Comparison of ENCODE assay signal across 21 mouse cellular contexts in genomic region chr4:116110695-116111094, GRCm38 (mm10). TPM values are rescaled to one million over a fixed set of nuclear protein-coding genes. Genes with fewer than 3 reads are reported as not detected.
DNase-seq lines count a peak whose midpoint lies in the region; ATAC-seq and TF ChIP-seq lines count a peak whose summit lies in the region.
"Had no signal": no experiment of that assay in that cellular context is flagged by ENCODE, and none has a peak within 500 bp of the region (broad histone marks: within the 10 kb centered on the region; RNA-seq: fewer than 3 reads in every experiment).

No protein-coding gene starts in this region.

- no peak for TF ChIP-seq CTCF in intestine, postnatal 0 days (IDR thresholded peaks at IDR 0.05; ENCODE audit: low read depth)
- TF ChIP-seq CTCF in thymus, adult 2 months (IDR thresholded peaks at IDR 0.05; ENCODE audit: borderline replicate concordance, control insufficient read depth, extremely low read depth, insufficient read depth, low read length, poor library complexity) = no peak

- no peak overlapping the region for H3K4me3 ChIP-seq in intestine, embryonic 15.5 days (replicated peaks)
- no peak overlapping the region for H3K4me3 ChIP-seq in intestine, embryonic 16.5 days (ENCODE audit: low read length)
- no peak overlapping the region for H3K4me3 ChIP-seq in intestine, postnatal 0 days (ENCODE audit: low read depth, low read length)
- no peak overlapping the region for H3K4me3 ChIP-seq in thymus, adult 2 months (ENCODE audit: control insufficient read depth, insufficient read depth, low read length)

- H3K9me3 ChIP-seq in intestine, embryonic 15.5 days = no peaks in the 10 kb centered on the region
- H3K9me3 ChIP-seq in intestine, embryonic 16.5 days (ENCODE audit: control insufficient read depth, low read length) = no peaks in the 10 kb centered on the region
- no peaks in the 10 kb centered on the region for H3K9me3 ChIP-seq in intestine, postnatal 0 days (ENCODE audit: control insufficient read depth)
- H3K9me3 ChIP-seq: G1E had no signal

- no peak overlapping the region for H3K27ac ChIP-seq in intestine, embryonic 15.5 days
- H3K27ac ChIP-seq in intestine, embryonic 16.5 days (ENCODE audit: low read length) = no peak overlapping the region
- peak overlapping the region; percentile 21; the same call in 1 of the 2 replicates for H3K27ac ChIP-seq in intestine, postnatal 0 days (ENCODE audit: low read depth, low read length)
- no peak overlapping the region for H3K27ac ChIP-seq in thymus, adult 2 months (ENCODE audit: control insufficient read depth, insufficient read depth, low read length)

- no peaks in the 10 kb centered on the region for H3K4me1 ChIP-seq in intestine, embryonic 15.5 days (replicated peaks)
- H3K4me1 ChIP-seq in intestine, embryonic 16.5 days (ENCODE audit: control insufficient read depth, insufficient read depth, low read length) = no peaks in the 10 kb centered on the region
- H3K4me1 ChIP-seq in intestine, postnatal 0 days (replicated peaks; ENCODE audit: control insufficient read depth, insufficient read depth, low read length) = no peaks in the 10 kb centered on the region
- H3K4me1 ChIP-seq in thymus, adult 2 months (replicated peaks; ENCODE audit: control insufficient read depth, insufficient read depth, low read length) = no peaks in the 10 kb centered on the region

- H3K9ac ChIP-seq in intestine, embryonic 15.5 days = no peak overlapping the region
- H3K9ac ChIP-seq in intestine, embryonic 16.5 days (ENCODE audit: low read depth, low read length) = no peak overlapping the region
- no peak overlapping the region for H3K9ac ChIP-seq in intestine, postnatal 0 days (ENCODE audit: low read depth, low read length)

- no peak overlapping the region for H3K4me2 ChIP-seq in intestine, embryonic 15.5 days (replicated peaks)
- no peak overlapping the region for H3K4me2 ChIP-seq in intestine, embryonic 16.5 days (ENCODE audit: low read depth, low read length)
- H3K4me2 ChIP-seq in intestine, postnatal 0 days (replicated peaks; ENCODE audit: low read depth) = no peak overlapping the region

- DNase-seq in left cerebral cortex, adult 9 months (ENCODE audit: low spot score in 2 of 2) = no peak
- no peak for DNase-seq in thymus, adult 2 months
- no peak for DNase-seq in cerebellum, adult 8-10 months
- DNase-seq: adrenal gland, adult 2 months; adrenal gland, adult 8-10 months; adrenal gland, postnatal 10 days; adrenal gland, postnatal 14 days; adrenal gland, postnatal 25 days; adrenal gland, postnatal 36 days; B cell, adult 2 months; cerebellum, adult 11 months; cerebellum, adult 11-12 months; cerebellum, adult 18-20 months had no signal

- 89% methylated on average over 6 of the region's 6 CpGs for WGBS in intestine, embryonic 15.5 days
- WGBS in intestine, embryonic 16.5 days = 85% methylated on average over 6 of the region's 6 CpGs
- WGBS in intestine, postnatal 0 days = 65% methylated on average over 6 of the region's 6 CpGs
- WGBS in thymus, adult 2 months = 98% methylated on average over 6 of the region's 6 CpGs

- peak; percentile 78 for ATAC-seq in intestine, embryonic 15.5 days
- peak; percentile 77 for ATAC-seq in intestine, embryonic 16.5 days
- peak; percentile 79 for ATAC-seq in intestine, postnatal 0 days
- ATAC-seq: activated CD4-positive, CD25-positive, alpha-beta regulatory T cell, adult 4 months; CD4-positive, CD25-positive, alpha-beta regulatory T cell, adult 4 months; Patski had no signal

- TF ChIP-seq POLR2A in thymus, adult 2 months (IDR thresholded peaks at IDR 0.05; ENCODE audit: control insufficient read depth, extremely low read depth, insufficient read depth, low read length, poor library complexity) = no peak

- H3K27me3 ChIP-seq in intestine, embryonic 15.5 days (replicated peaks) = no peaks in the 10 kb centered on the region
- no peaks in the 10 kb centered on the region for H3K27me3 ChIP-seq in intestine, embryonic 16.5 days (replicated peaks; ENCODE audit: control insufficient read depth, insufficient read depth, low read length)
- no peaks in the 10 kb centered on the region for H3K27me3 ChIP-seq in intestine, postnatal 0 days (replicated peaks; ENCODE audit: control insufficient read depth, insufficient read depth, low read length)
- H3K27me3 ChIP-seq in thymus, adult 2 months (ENCODE audit: control insufficient read depth, insufficient read depth, low read length) = no peaks in the 10 kb centered on the region
- H3K27me3 ChIP-seq: CH12.LX, Patski had no signal

- H3K36me3 ChIP-seq in intestine, embryonic 15.5 days = no peaks in the 10 kb centered on the region; the same call in 1 of the 2 replicates
- H3K36me3 ChIP-seq in intestine, embryonic 16.5 days (ENCODE audit: control insufficient read depth, insufficient read depth, low read length) = 0 out of 2 replicates have a peak, but pooled peaks cover 3% of the 10 kb centered on the region
- peaks cover 5% of the 10 kb centered on the region for H3K36me3 ChIP-seq in intestine, postnatal 0 days (ENCODE audit: control insufficient read depth, insufficient read depth)
- H3K36me3 ChIP-seq in thymus, adult 2 months (ENCODE audit: control insufficient read depth, insufficient read depth, low read length) = peaks cover under 1% of the 10 kb centered on the region; the same call in 1 of the 2 replicates

RNA-seq across cellular contexts. Expression of gene Rad54l, which starts 12.8 kb away (rescaled TPM):
- 26.7 and 27.1 TPM in 2 replicates for polyA plus RNA-seq in intestine, embryonic 15.5 days (2015; fragmentation: Nextera tagmentation; extraction: Ambion mirVana)
- polyA plus RNA-seq in intestine, embryonic 16.5 days (2015; fragmentation: Nextera tagmentation; extraction: Ambion mirVana) = 21.7 and 24.4 TPM in 2 replicates
- polyA plus RNA-seq in intestine, postnatal 0 days (2015; fragmentation: Nextera tagmentation; extraction: Ambion mirVana) = 5.2 and 6.5 TPM in 2 replicates
- 12.7 and 15.4 TPM in 2 replicates for polyA plus RNA-seq in thymus, adult 2 months (2012; rRNA removed)

RNA-seq across cellular contexts. Expression of gene Pomgnt1, which starts 12.9 kb away (rescaled TPM):
- polyA plus RNA-seq in intestine, embryonic 15.5 days (2015; fragmentation: Nextera tagmentation; extraction: Ambion mirVana) = 45.8 and 48.0 TPM in 2 replicates
- 35.2 and 39.9 TPM in 2 replicates for polyA plus RNA-seq in intestine, embryonic 16.5 days (2015; fragmentation: Nextera tagmentation; extraction: Ambion mirVana)
- 18.1 and 18.2 TPM in 2 replicates for polyA plus RNA-seq in intestine, postnatal 0 days (2015; fragmentation: Nextera tagmentation; extraction: Ambion mirVana)
- polyA plus RNA-seq in thymus, adult 2 months (2012; rRNA removed) = 36.1 and 40.1 TPM in 2 replicates

RNA-seq across cellular contexts. Expression of gene Lrrc41, which starts 35.6 kb away (rescaled TPM):
- 70.9 and 71.6 TPM in 2 replicates for polyA plus RNA-seq in intestine, embryonic 15.5 days (2015; fragmentation: Nextera tagmentation; extraction: Ambion mirVana)
- polyA plus RNA-seq in intestine, embryonic 16.5 days (2015; fragmentation: Nextera tagmentation; extraction: Ambion mirVana) = 77.4 and 79.3 TPM in 2 replicates
- polyA plus RNA-seq in intestine, postnatal 0 days (2015; fragmentation: Nextera tagmentation; extraction: Ambion mirVana) = 49.2 and 52.0 TPM in 2 replicates
- polyA plus RNA-seq in thymus, adult 2 months (2012; rRNA removed) = 66.1 and 67.1 TPM in 2 replicates

RNA-seq across cellular contexts. Expression of gene Uqcrh, which starts 35.8 kb away (rescaled TPM):
- 636 and 732 TPM in 2 replicates for polyA plus RNA-seq in intestine, embryonic 15.5 days (2015; fragmentation: Nextera tagmentation; extraction: Ambion mirVana)
- polyA plus RNA-seq in intestine, embryonic 16.5 days (2015; fragmentation: Nextera tagmentation; extraction: Ambion mirVana) = 745 and 751 TPM in 2 replicates
- polyA plus RNA-seq in intestine, postnatal 0 days (2015; fragmentation: Nextera tagmentation; extraction: Ambion mirVana) = 1,002 and 1,003 TPM in 2 replicates
- 133 and 213 TPM in 2 replicates for polyA plus RNA-seq in thymus, adult 2 months (2012; rRNA removed)

RNA-seq across cellular contexts. Expression of gene Lurap1, which starts 40.4 kb away (rescaled TPM):
- polyA plus RNA-seq in intestine, embryonic 15.5 days (2015; fragmentation: Nextera tagmentation; extraction: Ambion mirVana) = 1.5 and 1.6 TPM in 2 replicates
- polyA plus RNA-seq in intestine, embryonic 16.5 days (2015; fragmentation: Nextera tagmentation; extraction: Ambion mirVana) = 1.1 and 1.4 TPM in 2 replicates
- polyA plus RNA-seq in intestine, postnatal 0 days (2015; fragmentation: Nextera tagmentation; extraction: Ambion mirVana) = 0.56 and 0.68 TPM in 2 replicates
- polyA plus RNA-seq in thymus, adult 2 months (2012; rRNA removed) = 0.88 and 1.1 TPM in 2 replicates
